Mouse (Mus musculus): ENCODE measurements around the gene Lpin3. TPM values are rescaled to one million over a fixed set of nuclear protein-coding genes. Genes with fewer than 3 reads are reported as not detected.

The Lpin3 gene
- total and polyA plus RNA-seq, 3 experiments = 1.1 TPM; not detected in 2

GRCm38 (mm10) chr2:160886221-160886620 is 5.8 kb downstream of the Lpin3 start:
- DNase-seq (ENCODE audit: extremely low read depth) = no peak
- no peaks in the 10 kb centered on the region for H3K9me3 ChIP-seq (replicated peaks; ENCODE audit: low read length)
- no peaks in the 10 kb centered on the region for H3K79me2 ChIP-seq (replicated peaks; ENCODE audit: control insufficient read depth, extremely low read depth, insufficient read depth, poor library complexity, severe bottlenecking)
- peaks cover 1% of the 10 kb centered on the region for H3K27me3 ChIP-seq (replicated peaks)
- H3K36me3 ChIP-seq (replicated peaks in 1 of 2; ENCODE audit: control insufficient read depth in 1 of 2, insufficient read depth in 1 of 2, low read length in 1 of 2) = no peaks in the 10 kb centered on the region
- H3K9ac ChIP-seq (ENCODE audit: insufficient read depth, low read depth) = no peak overlapping the region
- peaks cover 0 to 7% of the 10 kb centered on the region in 2 experiments; a peak in 2 of 4 replicates for H3K4me1 ChIP-seq (ENCODE audit: control insufficient read depth in 1 of 2, insufficient read depth in 2 of 2)
- no peak overlapping the region for H3K27ac ChIP-seq (ENCODE audit: insufficient read depth, low read depth)
- in situ Hi-C loops (cut with MboI; ENCODE audit: low pct_ligation_motif_present, low pct_unique_long_range_greater_than_20kb, low sequenced_read_pairs) = loop anchor here (10.0 kb wide), 1 partner anchor 171 kb away; no protein-coding TSS in a partner anchor
- H3K4me3 ChIP-seq (replicated peaks in 1 of 3; ENCODE audit: low read depth in 2 of 3, low read length in 2 of 3, poor library complexity in 1 of 3) = no peak overlapping the region
- dilution Hi-C loops (cut with MboI; ENCODE audit: extremely low pct_ligation_motif_present, extremely low pct_unique_long_range_greater_than_20kb, low sequenced_read_pairs) = no loop called here
- H3K4me2 ChIP-seq (ENCODE audit: insufficient read depth, low read depth, poor library complexity, severe bottlenecking) = no peak overlapping the region
- TF ChIP-seq ELF1 (IDR thresholded peaks at IDR 0.05; ENCODE audit: low read depth, low read length) (no peak), CHD2 (IDR thresholded peaks at IDR 0.05; ENCODE audit: low read length) (no peak), JUN (IDR thresholded peaks at IDR 0.05; ENCODE audit: insufficient read depth, low read depth, low read length) (no peak), POLR2AphosphoS2 (IDR thresholded peaks at IDR 0.05; ENCODE audit: low read depth, low read length) (no peak), EP300 (IDR thresholded peaks at IDR 0.05; ENCODE audit: low read length) (no peak), SMC3 (IDR thresholded peaks at IDR 0.05; ENCODE audit: low read depth, low read length) (no peak), E2F4 (IDR thresholded peaks at IDR 0.05; ENCODE audit: insufficient replicate concordance, low read depth, low read length) (no peak), USF1 (IDR thresholded peaks at IDR 0.05; ENCODE audit: low read depth, low read length) (no peak), BHLHE40 (IDR thresholded peaks at IDR 0.05; ENCODE audit: low read depth, low read length) (no peak), HCFC1 (IDR thresholded peaks at IDR 0.05; ENCODE audit: low read depth, low read length) (no peak), ZKSCAN1 (IDR thresholded peaks at IDR 0.05; ENCODE audit: borderline replicate concordance, low read depth, low read length) (no peak), CHD1 (IDR thresholded peaks at IDR 0.05; ENCODE audit: low read depth, low read length) (no peak), MEF2A (IDR thresholded peaks at IDR 0.05; ENCODE audit: borderline replicate concordance, low read depth, low read length) (no peak), ZMIZ1 (IDR thresholded peaks at IDR 0.05; ENCODE audit: low read depth, low read length) (no peak), IRF4 (IDR thresholded peaks at IDR 0.05; ENCODE audit: low read depth, low read length) (no peak), ZNF384 (IDR thresholded peaks at IDR 0.05; ENCODE audit: low read depth, low read length) (no peak)

- H3K36me3 ChIP-seq (replicated peaks in 1 of 2; ENCODE audit: control insufficient read depth in 1 of 2, insufficient read depth in 1 of 2, low read length in 1 of 2) = no peaks in the 10 kb centered on the region
- no peak overlapping the region for H3K27ac ChIP-seq (ENCODE audit: insufficient read depth, low read depth)
- H3K4me2 ChIP-seq (ENCODE audit: insufficient read depth, low read depth, poor library complexity, severe bottlenecking) = peak overlapping the region; percentile 79
- H3K79me2 ChIP-seq (replicated peaks; ENCODE audit: control insufficient read depth, extremely low read depth, insufficient read depth, poor library complexity, severe bottlenecking) = no peaks in the 10 kb centered on the region
- peak; percentile 46 to 91; a peak in 3 of 4 replicates for TF ChIP-seq CTCF (conservative IDR thresholded peaks at IDR 0.05 in 1 of 2, IDR thresholded peaks at IDR 0.05 in 1 of 2; ENCODE audit: low read depth in 2 of 2, low read length in 2 of 2)
- peak; percentile 90 for TF ChIP-seq RAD21 (IDR thresholded peaks at IDR 0.05; ENCODE audit: low read depth, low read length)
- no peak; the same call in none of the 2 replicates for TF ChIP-seq ELF1 (IDR thresholded peaks at IDR 0.05; ENCODE audit: low read depth, low read length)
- TF ChIP-seq SMC3 (IDR thresholded peaks at IDR 0.05; ENCODE audit: low read depth, low read length) = peak; percentile 79
- TF ChIP-seq MEF2A (IDR thresholded peaks at IDR 0.05; ENCODE audit: borderline replicate concordance, low read depth, low read length) = peak; percentile 40; the same call in 1 of the 2 replicates
- 0 out of 2 replicates have a peak, but pooled peaks have one; percentile 4 for TF ChIP-seq ZC3H11A (IDR thresholded peaks at IDR 0.05; ENCODE audit: low read depth, low read length)
- H3K9me3 ChIP-seq (replicated peaks; ENCODE audit: low read length) = no peaks in the 10 kb centered on the region
- in situ Hi-C loops (cut with MboI; ENCODE audit: low pct_ligation_motif_present, low pct_unique_long_range_greater_than_20kb, low sequenced_read_pairs) (loop anchor here (10.0 kb wide), 1 partner anchor 172 kb away; no protein-coding TSS in a partner anchor), dilution Hi-C loops (cut with MboI; ENCODE audit: extremely low pct_ligation_motif_present, extremely low pct_unique_long_range_greater_than_20kb, low sequenced_read_pairs) (no loop called here)
- H3K4me1 ChIP-seq (ENCODE audit: control insufficient read depth in 1 of 2, insufficient read depth in 2 of 2) = no peaks in the 10 kb centered on the region
- H3K27me3 ChIP-seq (replicated peaks) = peaks cover 1% of the 10 kb centered on the region
- peak; percentile 41 for DNase-seq (ENCODE audit: extremely low read depth)
- H3K9ac ChIP-seq (ENCODE audit: insufficient read depth, low read depth) = no peak overlapping the region
- H3K4me3 ChIP-seq (replicated peaks in 1 of 3; ENCODE audit: low read depth in 2 of 3, low read length in 2 of 3, poor library complexity in 1 of 3) = peak overlapping the region in 1 of 3 experiments; percentile 60
Measured at GRCm38 (mm10) chr2:160887284-160887683, 6.8 kb downstream of the Lpin3 start.

Data from CH12.LX (cell line).